Mouse (Mus musculus) spleen, adult 12 weeks (tissue): Measurements from ENCODE around the gene Peg3.

Experiments
- DNase-seq: peaks from one replicate; pipeline ENCODE4 v3.0.0; 2022; ENCODE audit warnings: low spot score

The Peg3 gene

GRCm38 (mm10) chr7:6709396-6709795 lies 20.8 kb downstream of the Peg3 start:
- no peak for DNase-seq

- DNase-seq = no peak
These were observed 21.6 kb downstream of the Peg3 start for GRCm38 (mm10) chr7:6708451-6709180.

DNA sequence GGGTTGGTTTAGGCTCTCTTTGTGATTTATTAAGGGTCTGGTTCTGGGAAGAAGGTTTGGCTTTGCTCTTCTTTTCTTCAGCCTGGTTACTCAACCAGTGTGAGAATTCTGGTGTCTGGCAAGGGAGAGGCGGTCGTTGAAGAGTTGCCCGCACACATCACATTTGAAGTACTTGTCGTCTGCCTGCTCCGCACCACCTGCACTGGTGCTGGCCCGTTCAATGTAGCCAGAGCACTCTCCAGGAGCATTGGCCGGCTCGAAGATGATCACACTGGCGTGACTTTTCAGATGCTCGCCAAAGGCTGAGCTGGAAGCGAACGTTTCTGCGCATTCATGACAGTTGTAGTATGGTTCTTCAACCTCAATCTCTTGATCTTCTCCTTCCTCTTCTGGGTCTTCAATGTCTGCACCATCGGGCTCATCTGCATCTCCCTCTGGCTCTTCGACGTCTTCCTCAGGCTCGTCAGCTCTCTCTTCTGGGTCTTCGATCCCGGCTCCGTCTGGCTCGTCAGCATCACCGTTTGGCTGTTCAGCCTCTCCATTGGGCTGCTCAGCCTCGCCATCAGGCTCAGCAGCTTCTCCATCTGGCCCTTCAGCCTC lies 22.7 kb downstream of the Peg3 start:
- no peak for DNase-seq

- DNase-seq = no peak
These were observed 31.0 kb downstream of the Peg3 start for GRCm38 (mm10) chr7:6699230-6699629.

DNA sequence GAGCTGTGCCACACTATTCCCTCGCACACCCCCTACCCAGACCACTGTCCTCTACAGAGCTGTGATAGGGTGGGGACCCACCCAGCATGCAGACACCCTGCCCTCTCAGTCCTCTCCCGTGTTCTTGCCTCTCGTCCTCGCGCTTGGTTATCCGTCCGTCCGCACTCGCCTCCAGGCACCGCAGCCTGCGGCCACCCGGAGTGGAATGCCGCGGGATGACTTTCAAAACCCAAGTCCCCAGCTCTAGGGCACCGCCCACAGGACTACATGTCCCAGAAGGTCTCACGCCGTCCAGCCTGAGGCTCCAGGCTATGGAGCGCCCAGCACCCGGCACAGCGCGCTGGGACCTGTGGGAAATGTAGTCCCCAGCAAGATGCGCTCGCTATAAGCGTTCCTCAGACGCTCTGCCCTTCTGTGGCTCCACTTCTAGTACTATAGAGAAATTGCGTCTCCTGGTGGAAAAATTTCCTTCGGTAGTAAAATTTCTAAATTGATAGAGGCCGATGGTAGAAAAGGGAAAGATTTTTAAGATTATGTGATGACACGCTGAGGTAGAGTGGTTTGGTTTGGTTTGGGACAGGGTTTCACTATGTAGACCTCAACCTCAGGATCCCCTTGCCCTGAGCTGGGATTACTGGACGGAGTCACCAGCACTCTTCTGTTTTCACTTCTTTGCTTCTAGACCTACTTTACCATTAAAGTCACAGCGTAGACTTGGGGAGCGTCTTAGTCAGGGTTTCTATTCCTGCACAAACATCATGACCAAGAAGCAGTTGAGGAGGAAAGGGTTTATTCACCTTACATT lies 33.8 kb downstream of the Peg3 start, which contains the start of gene Zim1:
Gene Zim1, minus strand, starts transcription at position 210 of the 805 bp plus-strand sequence.
- DNase-seq = no peak

- no peak for DNase-seq
These were observed 44.7 kb downstream of the Peg3 start for GRCm38 (mm10) chr7:6685511-6685910.

DNA sequence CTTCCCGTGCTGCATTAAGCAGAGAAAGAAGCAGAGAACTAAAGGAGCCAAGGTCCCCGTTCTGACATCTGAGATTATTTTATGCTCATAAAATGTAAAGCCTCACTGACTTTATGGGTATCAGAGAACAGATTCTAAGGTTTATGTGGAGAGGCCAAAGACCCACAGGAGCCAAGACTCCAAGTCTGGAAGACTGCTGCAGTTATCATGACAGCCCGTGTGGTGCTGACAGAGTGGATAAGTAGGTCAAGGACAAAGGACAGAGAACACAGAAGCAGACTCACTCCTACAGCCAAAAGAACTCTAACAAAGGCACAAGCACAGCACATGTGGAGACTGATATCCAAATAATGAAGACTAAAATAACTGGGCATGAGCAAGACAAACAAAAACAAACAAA lies 63.5 kb downstream of the Peg3 start:
- DNase-seq = no peak

DNA sequence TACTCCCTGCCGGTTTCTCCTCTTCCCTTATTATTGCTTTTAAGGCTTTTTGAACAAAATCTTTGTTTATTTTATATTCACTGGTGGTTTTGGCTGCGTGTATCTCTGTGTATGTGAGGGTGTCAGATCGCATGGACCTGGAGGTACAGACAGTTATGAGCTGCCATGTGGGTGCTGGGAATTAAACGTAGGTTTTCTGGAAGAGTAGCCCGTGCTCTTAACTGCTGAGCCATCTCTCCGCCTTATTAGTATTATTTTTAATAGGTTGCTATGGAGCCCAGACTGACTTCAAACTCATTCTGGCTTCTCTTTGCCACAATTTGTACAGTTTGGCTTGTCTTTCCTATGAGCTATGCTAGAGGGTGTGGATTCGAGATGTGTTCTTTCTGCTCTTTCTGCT lies 66.8 kb downstream of the Peg3 start:
- no peak for DNase-seq

DNA sequence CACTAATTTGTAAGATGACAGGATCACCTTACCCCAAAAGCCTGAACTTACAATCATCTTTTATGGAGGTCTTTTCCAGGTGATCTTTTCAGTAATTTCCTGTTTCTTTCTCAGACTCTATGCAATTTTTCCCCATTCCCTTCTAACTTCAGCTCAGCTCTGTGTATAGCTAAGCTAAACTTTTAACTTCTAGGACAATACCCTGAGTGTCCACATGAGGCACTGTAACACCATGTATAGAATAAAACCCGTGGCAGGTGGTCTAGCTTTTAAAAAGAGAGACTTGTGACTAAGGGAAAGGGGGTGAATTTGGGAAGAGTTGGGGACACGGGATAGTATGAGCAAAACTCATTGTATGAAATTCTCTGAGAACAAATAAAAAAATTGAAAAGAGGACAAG lies 70.6 kb downstream of the Peg3 start:
- DNase-seq = no peak

- DNase-seq = no peak
These were observed 71.6 kb downstream of the Peg3 start for GRCm38 (mm10) chr7:6658606-6659005.
